Mouse (Mus musculus): Measurements from ENCODE around the gene C4b.

C4b gene

DNA sequence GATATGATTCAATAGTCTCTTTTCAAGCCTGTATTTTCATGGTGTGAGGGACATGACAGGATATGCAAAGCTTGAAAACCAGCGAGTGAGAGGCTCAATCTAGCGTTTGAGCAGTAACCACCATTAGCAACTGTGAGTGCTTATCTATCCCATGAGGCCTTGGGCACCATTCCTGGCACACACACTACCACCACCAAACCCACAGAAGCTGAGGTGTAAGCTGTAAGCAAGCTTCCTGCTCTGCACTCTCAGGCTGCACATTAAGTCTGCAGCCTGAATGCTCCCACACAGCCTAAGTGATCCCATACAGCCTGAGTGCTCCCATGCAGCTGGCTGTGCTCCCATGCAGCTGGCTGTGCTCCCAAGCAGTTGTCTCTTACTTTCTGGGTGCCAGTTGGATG is 43.0 kb downstream of the C4b start:
- peak in 1 of 2 experiments; percentile 36 for DNase-seq

DNA sequence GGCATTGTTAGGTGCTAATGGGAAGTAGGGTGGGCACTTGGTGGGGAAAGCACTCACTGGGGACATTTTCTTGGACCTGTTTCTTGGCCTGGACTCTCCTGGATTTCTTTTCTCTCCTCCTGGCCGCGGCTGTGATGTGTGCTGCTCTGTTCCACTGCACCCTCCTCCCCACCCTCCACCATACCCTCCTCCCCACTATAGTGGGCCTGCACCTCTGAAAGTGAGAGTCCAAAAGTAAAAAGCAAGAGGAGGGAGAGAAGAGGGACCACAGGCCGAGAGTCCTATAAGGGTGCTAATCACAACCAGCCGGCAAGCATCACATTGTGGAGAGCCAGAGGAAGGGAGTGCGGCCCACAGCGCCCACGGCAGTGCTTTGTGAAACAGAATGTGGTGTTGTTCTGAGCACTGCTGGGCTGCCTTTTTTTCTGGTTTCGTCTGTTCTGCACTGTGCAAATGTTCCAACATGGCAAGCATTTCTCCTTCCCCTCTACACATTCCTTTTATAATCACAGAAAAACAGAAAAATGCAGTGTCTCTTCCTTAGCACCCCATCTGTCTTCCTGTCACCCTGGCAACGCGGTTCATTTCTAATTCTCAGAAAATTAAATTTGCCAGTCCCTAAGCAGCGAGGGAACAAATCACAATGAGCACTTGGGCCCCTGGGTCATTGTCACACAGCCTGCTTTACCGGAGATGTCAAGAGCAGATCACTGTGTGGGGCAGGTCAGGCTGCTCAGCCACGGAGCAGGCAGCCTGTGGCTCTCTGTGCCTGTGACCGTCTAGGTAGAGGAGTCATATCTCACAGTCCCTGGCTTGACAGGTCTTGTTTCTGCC is 43.9 kb downstream of the C4b start:
- no peak for DNase-seq

DNA sequence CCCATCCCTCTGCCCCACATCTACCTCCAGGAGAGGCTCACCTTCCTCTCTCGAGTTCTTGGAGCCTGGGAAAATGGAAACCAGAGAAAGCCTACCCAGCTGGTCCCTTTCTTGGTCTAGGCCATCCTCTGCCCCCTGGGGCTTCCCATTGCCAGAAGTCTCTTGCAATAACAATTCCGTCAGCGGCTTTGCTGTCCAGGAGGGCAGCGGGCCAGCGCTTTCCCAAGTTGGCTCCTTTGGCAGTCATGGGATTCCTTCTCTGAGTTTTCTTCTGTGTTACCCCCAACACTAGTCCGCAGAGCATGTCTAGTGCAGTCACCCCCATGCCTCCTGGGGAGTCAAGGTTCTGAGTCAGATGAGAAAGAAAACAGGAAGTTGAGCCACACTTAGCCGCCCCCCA is 50.8 kb downstream of the C4b start:
- peak in 1 of 2 experiments; percentile 51 for DNase-seq

DNA sequence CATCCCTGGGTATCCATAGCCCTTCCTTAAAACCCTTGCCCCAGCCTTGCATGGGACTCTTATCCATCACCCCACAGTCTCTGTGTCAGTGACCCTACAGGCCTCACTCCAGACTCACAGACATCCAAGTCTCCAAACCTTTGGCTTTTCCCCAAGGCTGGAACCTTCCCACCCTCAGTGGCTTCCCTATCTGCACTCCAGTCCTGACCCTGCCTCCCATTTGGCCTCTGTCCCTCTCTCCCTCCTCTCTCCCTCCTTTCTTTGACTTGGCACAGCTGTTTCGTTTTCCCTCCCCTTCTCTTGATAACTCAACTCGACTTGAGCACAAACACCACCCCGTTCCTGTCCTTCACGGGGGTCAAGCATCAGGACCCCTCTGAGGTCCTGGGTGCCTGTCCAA is 53.2 kb downstream of the C4b start:
- no peak for DNase-seq

DNA sequence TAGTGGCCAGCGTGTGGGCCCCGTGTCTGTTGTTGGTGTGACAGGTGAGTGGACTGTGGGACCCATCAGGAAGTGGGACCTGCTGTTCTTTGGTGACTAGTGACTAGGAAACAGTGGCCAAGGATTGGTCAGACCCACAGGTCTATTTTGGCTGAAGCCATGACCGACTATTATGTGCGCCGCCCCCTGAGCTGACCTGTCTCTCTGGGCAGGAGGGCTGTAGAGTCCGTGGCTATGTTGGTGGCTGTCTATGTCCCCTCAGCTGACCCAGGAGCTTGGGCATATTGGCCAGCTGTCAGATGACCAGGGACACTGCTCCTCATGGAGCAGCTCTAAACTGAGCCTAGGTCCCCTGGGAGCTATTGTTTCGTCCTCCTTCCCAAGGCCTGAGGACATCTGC is 54.8 kb downstream of the C4b start:
- DNase-seq: no peak

DNA sequence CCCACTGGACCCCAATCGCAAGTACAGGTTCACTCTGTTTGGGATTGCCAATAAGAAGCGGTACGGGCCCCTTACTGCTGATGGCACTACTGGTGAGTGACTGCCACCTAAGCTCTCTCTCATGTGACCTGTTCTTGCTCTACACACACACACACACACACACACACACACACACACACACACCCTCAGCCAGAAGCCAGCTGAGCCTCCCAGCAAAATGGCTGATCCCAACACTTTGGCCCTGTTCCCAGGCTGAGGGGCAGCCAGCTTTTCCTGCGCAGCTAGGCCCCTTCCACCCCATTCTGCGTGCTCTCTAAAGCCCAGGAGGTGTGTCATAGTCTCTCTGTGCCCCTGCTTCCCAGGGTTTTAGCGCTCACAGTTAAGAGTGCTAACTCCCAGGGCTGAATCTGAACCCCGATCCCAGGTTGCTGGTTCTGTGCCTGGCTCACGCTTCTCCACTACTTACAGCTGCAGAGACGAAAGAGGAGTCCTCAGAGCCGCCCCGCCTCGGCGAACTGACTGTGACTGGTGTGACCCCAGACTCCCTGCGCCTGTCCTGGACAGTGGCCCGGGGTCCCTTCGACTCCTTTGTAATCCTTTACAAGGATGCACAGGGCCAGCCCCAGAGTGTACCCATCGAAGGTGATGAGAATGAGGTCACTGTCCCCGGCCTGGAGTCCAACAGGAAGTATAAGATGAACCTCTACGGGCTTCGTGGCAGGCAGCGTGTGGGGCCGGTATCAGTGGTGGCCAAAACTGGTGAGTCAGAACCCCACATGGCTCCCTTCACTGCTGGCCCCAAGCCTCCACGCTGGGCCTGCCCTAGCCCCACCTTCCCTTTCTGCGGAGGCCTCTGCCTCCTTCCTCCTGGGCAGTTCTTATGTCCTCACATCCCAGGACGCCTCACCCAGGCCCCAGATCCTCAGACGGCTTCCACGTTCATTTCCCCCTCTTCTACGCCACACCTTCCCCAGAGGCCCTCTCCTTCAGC is 58.3 kb downstream of the C4b start:
- peak; percentile 75 to 89 for DNase-seq

DNA sequence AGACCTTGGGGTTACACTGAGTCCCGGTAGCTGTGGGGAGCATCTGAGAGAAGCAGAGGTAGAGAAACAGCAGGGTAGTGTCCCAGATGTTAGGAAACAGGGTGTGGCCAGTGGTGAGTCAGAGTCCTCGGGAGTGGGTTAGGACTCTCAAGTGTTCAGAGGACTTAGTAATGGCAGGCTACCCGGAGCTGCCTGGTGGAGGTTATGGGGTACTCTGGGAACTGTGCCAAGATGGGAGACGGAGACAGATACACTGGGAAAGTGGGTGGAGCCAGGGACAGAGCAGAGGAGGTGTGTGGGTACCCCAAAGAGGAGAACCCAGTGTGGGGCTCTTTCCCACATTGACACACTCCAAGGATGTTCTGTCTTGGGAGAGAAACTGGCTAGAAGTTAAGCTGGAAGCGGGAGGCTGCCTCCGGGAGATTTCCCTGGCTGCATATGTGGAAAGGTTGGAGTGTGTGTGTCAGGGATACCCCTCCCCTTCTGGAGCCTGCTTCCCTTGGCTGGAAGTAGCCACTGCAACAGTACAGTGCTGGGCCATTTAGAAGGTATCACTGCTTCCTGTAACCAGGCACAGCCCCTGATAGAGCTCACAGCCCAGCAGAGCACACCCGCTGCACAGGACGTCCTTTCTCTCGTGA is 59.3 kb downstream of the C4b start:
- no peak for DNase-seq

DNA sequence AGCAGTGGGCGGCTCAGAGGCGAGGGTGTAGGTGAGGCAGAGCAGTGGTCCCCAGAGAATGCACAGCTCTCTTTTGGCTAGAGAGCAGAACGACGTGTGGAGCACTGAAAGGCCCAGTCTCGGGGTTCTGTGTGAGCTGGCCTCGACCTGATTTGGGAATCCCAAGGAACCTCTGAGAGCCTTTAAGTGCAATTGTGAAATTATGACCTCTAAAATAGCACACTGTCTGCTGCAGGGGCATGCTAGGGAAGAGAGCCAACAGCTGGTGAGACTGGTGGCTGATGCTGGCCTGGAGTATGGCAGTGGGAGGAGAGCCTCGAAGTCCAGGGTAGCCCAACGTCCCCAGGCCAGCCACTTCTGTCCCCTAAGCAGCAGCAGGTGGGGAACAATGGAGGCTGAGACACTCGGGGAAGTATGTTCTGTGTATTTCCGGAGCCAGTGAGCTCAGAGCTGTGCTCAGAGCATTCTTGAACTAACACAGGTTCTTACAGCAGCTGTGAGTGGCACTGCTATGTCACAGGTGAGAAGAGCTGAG is 59.9 kb downstream of the C4b start:
- DNase-seq: no peak

DNA sequence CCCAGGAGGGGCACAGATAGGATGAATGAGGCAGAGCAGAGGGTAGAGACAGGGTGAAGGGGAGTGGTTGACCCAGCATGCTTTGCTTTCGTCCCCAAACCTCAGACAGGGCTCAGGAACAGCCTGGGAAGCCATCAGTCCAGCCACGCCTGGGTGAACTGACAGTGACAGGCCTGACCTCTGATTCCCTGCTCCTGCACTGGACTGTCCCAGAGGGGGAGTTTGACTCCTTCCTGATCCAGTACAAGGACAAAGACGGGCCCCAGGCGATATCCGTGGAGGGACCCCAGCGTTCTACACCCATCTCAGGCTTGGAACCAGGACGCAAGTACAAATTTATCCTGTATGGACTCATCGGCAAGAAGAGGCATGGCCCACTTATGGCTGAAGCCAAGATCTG is 60.5 kb downstream of the C4b start:
- DNase-seq: no peak

DNA sequence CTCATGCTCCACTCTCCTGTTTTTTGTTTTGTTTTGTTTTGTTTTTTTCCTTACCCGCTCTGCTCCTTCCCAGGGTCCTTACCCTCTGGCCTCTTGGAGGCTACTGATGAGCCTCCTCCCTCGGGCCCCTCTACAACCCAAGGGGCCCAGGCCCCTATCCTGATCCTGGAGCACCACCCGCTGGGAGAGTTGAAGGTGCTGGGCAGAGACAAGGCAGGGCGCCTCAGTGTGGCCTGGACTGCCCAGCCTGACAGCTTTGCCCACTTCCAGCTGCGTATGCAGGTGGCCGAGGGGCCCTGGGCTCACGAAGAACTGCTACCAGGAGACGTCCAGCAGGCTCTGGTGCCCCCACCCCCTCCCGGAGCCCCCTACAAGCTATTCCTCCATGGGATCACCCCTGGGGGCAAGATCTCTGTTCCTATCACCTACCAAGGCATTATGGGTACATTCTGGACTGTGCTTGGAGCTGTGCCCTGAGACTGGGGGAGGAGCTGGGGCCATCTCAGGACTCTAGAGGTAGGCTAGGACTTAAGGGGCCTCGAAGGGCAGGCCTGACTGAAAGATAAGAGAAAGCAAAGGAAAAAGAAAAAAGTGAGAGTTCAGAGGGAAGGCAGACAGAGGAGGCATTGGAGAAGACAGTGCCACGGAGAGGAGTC is 61.7 kb downstream of the C4b start:
- no peak for DNase-seq

DNA sequence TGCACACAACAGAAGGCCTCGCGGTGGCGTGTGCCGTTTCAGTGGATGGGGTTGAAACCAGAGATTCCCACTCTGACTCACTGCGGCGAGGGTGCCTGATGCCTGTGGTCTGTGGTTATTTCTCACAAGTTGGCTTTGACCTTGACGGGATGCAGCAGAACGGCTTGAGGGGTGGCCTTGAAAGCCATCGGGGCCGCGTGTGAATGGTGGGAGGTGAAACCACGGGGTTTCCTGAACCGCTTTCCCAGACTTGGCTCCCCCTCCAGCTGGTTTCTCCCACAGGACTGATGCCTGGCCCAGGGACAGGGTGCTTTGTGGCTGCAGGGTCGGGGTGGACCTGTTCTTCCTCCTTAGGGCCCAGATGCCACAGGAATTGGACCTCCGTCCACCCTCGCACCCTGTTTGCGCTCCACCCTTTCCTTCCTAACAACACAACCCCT is 62.5 kb downstream of the C4b start:
- no peak for DNase-seq

DNA sequence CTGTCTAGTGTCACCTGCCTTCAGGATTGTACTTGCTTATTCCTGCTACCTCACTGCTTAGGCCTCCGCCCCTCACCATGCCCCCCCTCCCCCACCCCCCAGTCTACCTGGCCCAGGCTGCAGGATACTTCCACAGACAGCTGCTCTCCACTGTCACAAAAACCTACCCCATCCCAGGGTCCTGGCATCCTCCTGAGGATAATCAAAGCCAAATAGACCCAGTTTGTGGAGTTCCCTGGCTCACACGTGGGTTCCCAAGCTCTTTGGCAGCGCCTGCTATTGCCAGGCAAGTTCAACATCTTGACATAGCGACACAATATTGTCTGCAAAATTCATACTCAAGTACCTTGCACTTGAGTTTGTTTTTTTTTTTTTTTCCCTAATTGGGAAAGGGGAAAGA is 63.1 kb downstream of the C4b start:
- no peak for DNase-seq

DNA sequence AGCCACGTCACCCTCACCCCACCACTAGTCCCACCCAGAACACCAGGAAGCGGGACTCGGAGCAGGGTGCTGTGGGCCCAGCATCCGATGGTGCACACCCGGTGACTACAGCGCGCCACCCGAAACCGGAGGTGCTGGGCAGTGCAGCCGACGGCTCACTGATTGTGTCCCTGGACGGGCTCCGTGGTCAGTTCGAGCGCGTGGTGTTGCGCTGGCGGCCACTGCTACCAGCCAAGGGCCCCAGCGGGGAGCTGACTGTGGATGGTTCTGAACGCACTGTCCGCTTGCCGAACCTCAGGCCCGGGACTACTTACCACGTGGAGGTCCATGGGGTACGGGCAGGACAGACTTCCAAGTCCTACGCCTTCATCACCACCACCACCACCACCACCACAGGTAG is 63.5 kb downstream of the C4b start:
- no peak for DNase-seq
